ENCODE assay signal across 8 mouse cellular contexts in genomic region chr8:26272110-26272509, GRCm38 (mm10).
DNase-seq lines count a peak whose midpoint lies in the region.

No protein-coding gene starts in this region.

- intact Hi-C loops in left cerebral cortex, postnatal 4 days (cut with DNase I), result no loop called here
- intact Hi-C loops in left cerebral cortex, postnatal 36 days (cut with DNase I), result no loop called here

- DNase-seq in cerebellum, postnatal 14 days, result peak; percentile 18 to 41
- DNase-seq in cerebellum, adult 11-12 months, result no peak
- peak; percentile 25 for DNase-seq in left cerebral cortex, postnatal 4 days
- no peak for DNase-seq in left cerebral cortex, postnatal 36 days (ENCODE audit: low spot score in 2 of 2)
- peak; percentile 64 for DNase-seq in R1 (ENCODE audit: low read depth, low spot score)
- peak; percentile 18 for DNase-seq in lung, postnatal 10 days
- DNase-seq in layer of hippocampus, adult 9-11 months, result no peak
- no peak for DNase-seq in thymus, adult 18-20 months

Comparison
In these comparisons a context has a peak if more than half of its experiments do, and no peak if none do; other contexts are left out.
1. DNase-seq: peak in cerebellum, postnatal 14 days (2 of 2), left cerebral cortex, postnatal 4 days (single experiment), R1 (single experiment) and lung, postnatal 10 days (single experiment); none in cerebellum, adult 11-12 months (single experiment), left cerebral cortex, postnatal 36 days (0 of 2), layer of hippocampus, adult 9-11 months (single experiment) and thymus, adult 18-20 months (0 of 2).